Mouse (Mus musculus) neural tube, embryonic 13.5 days (tissue): Measurements from ENCODE around the gene Plekho2. TPM values are rescaled to one million over a fixed set of nuclear protein-coding genes. Genes with fewer than 3 reads are reported as not detected.

Source experiments
- ATAC-seq: fragments of 200-750 bp; cut with Nextera tagmentation; 2 replicates; pipeline ENCODE4 v1.8.0; 2017; ENCODE audit warnings: low read depth, mild to moderate bottlenecking, moderate TSS enrichment, moderate library complexity
- H3K27ac ChIP-seq: fragments of 300-500 bp; sonication (generic); replicated peaks from 2 replicates; pipeline ENCODE4 v1.5.1; 2015; ENCODE audit warnings: moderate library complexity, mild to moderate bottlenecking, inconsistent platforms
- H3K27me3 ChIP-seq: fragments of 300-500 bp; sonication (generic); 2 replicates; pipeline ENCODE4 v1.6.1; 2015; ENCODE audit warnings: mild to moderate bottlenecking, inconsistent platforms
- H3K36me3 ChIP-seq: fragments of 300-500 bp; sonication (generic); 2 replicates; pipeline ENCODE4 v1.6.1; 2015; ENCODE audit warnings: mild to moderate bottlenecking, inconsistent platforms
- H3K4me1 ChIP-seq: fragments of 300-500 bp; sonication (generic); replicated peaks from 2 replicates; pipeline ENCODE4 v1.6.1; 2015; ENCODE audit warnings: inconsistent platforms
- H3K4me2 ChIP-seq: fragments of 300-500 bp; sonication (generic); 2 replicates; pipeline ENCODE4 v1.6.1; 2015; ENCODE audit warnings: inconsistent platforms, mild to moderate bottlenecking, moderate library complexity
- H3K4me3 ChIP-seq: fragments of 300-500 bp; sonication (generic); 2 replicates; pipeline ENCODE4 v1.5.1; 2015; ENCODE audit warnings: mild to moderate bottlenecking, inconsistent platforms
- H3K9ac ChIP-seq: fragments of 300-500 bp; sonication (generic); 2 replicates; pipeline ENCODE4 v1.6.1; 2015; ENCODE audit warnings: moderate library complexity, mild to moderate bottlenecking, inconsistent platforms
- H3K9me3 ChIP-seq: fragments of 300-500 bp; sonication (generic); 2 replicates; pipeline ENCODE4 v1.6.1; 2016; ENCODE audit warnings: inconsistent platforms
- WGBS: fragments of 180-500 bp; shearing (Covaris S2); methylation state at CpG from one replicate; pipeline ENCODE4 v1.1.7; 2015; 5-methylcytosine and 5-hydroxymethylcytosine counted together
- polyA plus RNA-seq: library from polyadenylated mRNA; unstranded; fragments of >200 nt; fragmentation: Nextera tagmentation; extraction: Ambion mirVana; gene quantifications from 2 replicates; pipeline ENCODE4 v1.2.1, GENCODE M21; 2015

Gene Plekho2
- polyA plus RNA-seq, 1 experiment from 2014 or later = 9.5 TPM

- Histone ChIP-seq H3K9ac (no peak overlapping the region), H3K27ac (no peak overlapping the region), H3K9me3 (no peaks in the 10 kb centered on the region), H3K4me1 (peaks cover 49% of the 10 kb centered on the region), H3K36me3 (no peaks in the 10 kb centered on the region), H3K4me2 (no peak overlapping the region), H3K4me3 (no peak overlapping the region), H3K27me3 (no peaks in the 10 kb centered on the region)
- no peak for ATAC-seq
- 78% methylated on average over 3 of the region's 3 CpGs for WGBS
Observed at GRCm38 (mm10) chr9:65549139-65549538, 30.7 kb downstream of the Plekho2 start.

- H3K9ac ChIP-seq = 0 out of 2 replicates have a peak overlapping the region, but pooled peaks have one; percentile 13
- no peak for ATAC-seq
- no peaks in the 10 kb centered on the region for H3K36me3 ChIP-seq
- H3K27me3 ChIP-seq = no peaks in the 10 kb centered on the region
- H3K27ac ChIP-seq = peak overlapping the region; percentile 23
- peaks cover 49% of the 10 kb centered on the region for H3K4me1 ChIP-seq
- H3K9me3 ChIP-seq = no peaks in the 10 kb centered on the region
- no peak overlapping the region for H3K4me3 ChIP-seq
- 38% methylated on average over 8 of the region's 8 CpGs for WGBS
- H3K4me2 ChIP-seq = no peak overlapping the region
Observed at GRCm38 (mm10) chr9:65548311-65548710, 31.5 kb downstream of the Plekho2 start.

GRCm38 (mm10) chr9:65547844-65548243, 32.0 kb downstream of the Plekho2 start:
- Histone ChIP-seq H3K27me3 (no peaks in the 10 kb centered on the region), H3K4me2 (no peak overlapping the region), H3K4me1 (peaks cover 49% of the 10 kb centered on the region), H3K36me3 (no peaks in the 10 kb centered on the region), H3K4me3 (no peak overlapping the region), H3K9ac (0 out of 2 replicates have a peak overlapping the region, but pooled peaks have one; percentile 13), H3K27ac (peak overlapping the region; percentile 23), H3K9me3 (no peaks in the 10 kb centered on the region)
- 54% methylated on average over 4 of the region's 4 CpGs for WGBS
- no peak for ATAC-seq

GRCm38 (mm10) chr9:65547111-65547510, 32.7 kb downstream of the Plekho2 start:
- Histone ChIP-seq H3K4me3 (no peak overlapping the region), H3K9ac (no peak overlapping the region), H3K4me1 (peaks cover 49% of the 10 kb centered on the region), H3K36me3 (no peaks in the 10 kb centered on the region), H3K4me2 (no peak overlapping the region), H3K9me3 (no peaks in the 10 kb centered on the region), H3K27me3 (no peaks in the 10 kb centered on the region), H3K27ac (no peak overlapping the region)
- ATAC-seq = no peak
- 87% methylated on average over 5 of the region's 5 CpGs for WGBS

GRCm38 (mm10) chr9:65546413-65546695, 33.5 kb downstream of the Plekho2 start:
- Histone ChIP-seq H3K4me1 (peaks cover 51% of the 10 kb centered on the region), H3K27ac (no peak overlapping the region), H3K9me3 (no peaks in the 10 kb centered on the region), H3K4me2 (no peak overlapping the region), H3K4me3 (no peak overlapping the region), H3K9ac (peak overlapping the region; percentile 5; the same call in 1 of the 2 replicates), H3K27me3 (no peaks in the 10 kb centered on the region), H3K36me3 (no peaks in the 10 kb centered on the region)
- 69% methylated on average over 4 of the region's 4 CpGs for WGBS
- ATAC-seq = no peak

- no peaks in the 10 kb centered on the region for H3K36me3 ChIP-seq
- H3K4me3 ChIP-seq = no peak overlapping the region
- ATAC-seq = no peak
- H3K27me3 ChIP-seq = no peaks in the 10 kb centered on the region
- 68% methylated on average over 10 of the region's 10 CpGs for WGBS
- peak overlapping the region; percentile 5; the same call in 1 of the 2 replicates for H3K9ac ChIP-seq
- no peak overlapping the region for H3K27ac ChIP-seq
- peaks cover 47% of the 10 kb centered on the region for H3K4me1 ChIP-seq
- no peak overlapping the region for H3K4me2 ChIP-seq
- H3K9me3 ChIP-seq = no peaks in the 10 kb centered on the region
Observed at GRCm38 (mm10) chr9:65545635-65546412, 34.0 kb downstream of the Plekho2 start.

GRCm38 (mm10) chr9:65542111-65542524, 37.7 kb downstream of the Plekho2 start:
- ATAC-seq = no peak
- H3K4me1 ChIP-seq = peaks cover 15% of the 10 kb centered on the region; the same call in 1 of the 2 replicates
- no peaks in the 10 kb centered on the region for H3K36me3 ChIP-seq
- WGBS = 85% methylated on average over 7 of the region's 7 CpGs
- H3K27me3 ChIP-seq = no peaks in the 10 kb centered on the region
- H3K9ac ChIP-seq = no peak overlapping the region
- no peak overlapping the region for H3K4me3 ChIP-seq
- H3K4me2 ChIP-seq = no peak overlapping the region
- 0 out of 2 replicates have a peak overlapping the region, but pooled peaks have one; percentile 20 for H3K27ac ChIP-seq
- no peaks in the 10 kb centered on the region for H3K9me3 ChIP-seq

GRCm38 (mm10) chr9:65541126-65542068, 38.4 kb downstream of the Plekho2 start:
- WGBS = 73% methylated on average over 13 of the region's 13 CpGs

GRCm38 (mm10) chr9:65539697-65540096, 40.1 kb downstream of the Plekho2 start:
- Histone ChIP-seq H3K9ac (no peak overlapping the region), H3K4me2 (no peak overlapping the region)
- 82% methylated on average over 9 of the region's 9 CpGs for WGBS

More at GRCm38 (mm10) chr9:65541126-65542068, 38.4 kb downstream of the Plekho2 start:
- H3K4me1 ChIP-seq = peaks cover 15% of the 10 kb centered on the region; the same call in 1 of the 2 replicates
- H3K9me3 ChIP-seq = no peaks in the 10 kb centered on the region
- no peak overlapping the region for H3K4me3 ChIP-seq
- no peaks in the 10 kb centered on the region for H3K36me3 ChIP-seq
- no peak overlapping the region for H3K4me2 ChIP-seq
- H3K27ac ChIP-seq = 0 out of 2 replicates have a peak overlapping the region, but pooled peaks have one; percentile 20
- no peak overlapping the region for H3K9ac ChIP-seq
- no peaks in the 10 kb centered on the region for H3K27me3 ChIP-seq
- no peak for ATAC-seq

GRCm38 (mm10) chr9:65537901-65538630, 41.8 kb downstream of the Plekho2 start:
- H3K4me3 ChIP-seq = no peak overlapping the region
- 86% methylated on average over 8 of the region's 8 CpGs for WGBS
- no peaks in the 10 kb centered on the region for H3K9me3 ChIP-seq
- no peak overlapping the region for H3K27ac ChIP-seq
- no peak overlapping the region for H3K4me2 ChIP-seq
- H3K9ac ChIP-seq = no peak overlapping the region
- peaks cover 6% of the 10 kb centered on the region; the same call in 1 of the 2 replicates for H3K4me1 ChIP-seq
- no peak for ATAC-seq
- H3K36me3 ChIP-seq = no peaks in the 10 kb centered on the region
- no peaks in the 10 kb centered on the region for H3K27me3 ChIP-seq

More at GRCm38 (mm10) chr9:65539697-65540096, 40.1 kb downstream of the Plekho2 start:
- Histone ChIP-seq H3K4me3 (no peak overlapping the region), H3K9me3 (no peaks in the 10 kb centered on the region), H3K4me1 (peaks cover 6% of the 10 kb centered on the region; the same call in 1 of the 2 replicates), H3K27ac (no peak overlapping the region), H3K36me3 (no peaks in the 10 kb centered on the region), H3K27me3 (no peaks in the 10 kb centered on the region)
- ATAC-seq = no peak

GRCm38 (mm10) chr9:65536491-65536890, 43.3 kb downstream of the Plekho2 start:
- 72% methylated on average over 4 of the region's 4 CpGs for WGBS
- H3K36me3 ChIP-seq = no peaks in the 10 kb centered on the region
- peaks cover 3% of the 10 kb centered on the region; the same call in 1 of the 2 replicates for H3K4me1 ChIP-seq
- no peak for ATAC-seq
- H3K9me3 ChIP-seq = no peaks in the 10 kb centered on the region
- H3K27me3 ChIP-seq = no peaks in the 10 kb centered on the region
- H3K4me2 ChIP-seq = no peak overlapping the region
- H3K9ac ChIP-seq = no peak overlapping the region
- no peak overlapping the region for H3K27ac ChIP-seq
- no peak overlapping the region for H3K4me3 ChIP-seq
